Mouse (Mus musculus) activated CD4-positive, CD25-positive, alpha-beta regulatory T cell, adult 4 months (primary cell): ENCODE data around the gene Esrrg. TPM values are rescaled to one million over a fixed set of nuclear protein-coding genes. Genes with fewer than 3 reads are reported as not detected.

Experiments
- ATAC-seq: one replicate; pipeline ENCODE4 v1.8.0; 2017
- polyA plus RNA-seq, 2 experiments: library from polyadenylated mRNA; unstranded; fragments of 100-300 nt; shearing (Covaris generic); gene quantifications; one replicate each; pipeline ENCODE4 v1.2.1; 2017

Gene Esrrg
- polyA plus RNA-seq, 2 experiments from 2014 or later = not detected

DNA sequence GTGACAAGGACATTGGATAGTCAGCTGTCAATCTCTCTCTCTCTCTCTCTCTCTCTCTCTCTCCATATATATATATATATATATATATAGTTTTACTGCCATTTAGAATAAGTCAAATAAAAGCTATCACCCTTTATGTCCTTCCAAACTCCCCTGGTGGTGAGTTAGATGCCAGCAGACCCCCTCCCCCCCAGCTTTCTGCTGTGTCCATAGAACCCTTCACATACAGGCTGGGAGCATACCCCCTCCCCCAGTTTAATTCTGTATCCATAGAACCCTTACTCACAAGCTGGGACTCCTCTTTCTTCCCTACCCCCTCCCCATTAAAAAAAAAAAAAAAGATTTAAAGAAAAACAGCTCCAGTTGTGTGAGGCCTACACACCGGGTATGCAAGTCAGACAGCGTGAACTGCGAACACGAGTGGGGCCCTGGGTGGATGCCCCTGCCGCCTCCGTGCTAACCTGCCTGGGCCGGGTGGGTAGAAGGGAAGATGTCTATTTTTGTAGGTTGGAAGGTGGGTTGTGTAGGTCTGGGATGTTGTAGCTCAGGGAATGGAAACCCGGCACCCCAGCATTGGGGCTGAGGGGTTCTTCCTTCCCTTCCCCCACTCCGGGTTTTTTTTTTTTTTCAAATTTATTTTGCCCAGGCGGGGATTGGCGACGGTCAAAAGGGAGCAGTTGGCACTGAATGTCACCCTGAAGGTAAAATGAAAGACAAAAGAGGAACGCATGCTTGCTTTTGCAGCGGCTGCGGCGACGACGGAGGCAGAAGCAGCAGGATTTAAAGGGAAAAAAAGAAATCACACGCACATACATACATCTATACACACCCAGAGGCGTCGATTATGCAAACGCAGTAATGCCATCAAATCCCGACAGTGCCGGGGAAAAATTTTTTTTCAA is 42.4 kb downstream of the Esrrg start:
- no peak for ATAC-seq

DNA sequence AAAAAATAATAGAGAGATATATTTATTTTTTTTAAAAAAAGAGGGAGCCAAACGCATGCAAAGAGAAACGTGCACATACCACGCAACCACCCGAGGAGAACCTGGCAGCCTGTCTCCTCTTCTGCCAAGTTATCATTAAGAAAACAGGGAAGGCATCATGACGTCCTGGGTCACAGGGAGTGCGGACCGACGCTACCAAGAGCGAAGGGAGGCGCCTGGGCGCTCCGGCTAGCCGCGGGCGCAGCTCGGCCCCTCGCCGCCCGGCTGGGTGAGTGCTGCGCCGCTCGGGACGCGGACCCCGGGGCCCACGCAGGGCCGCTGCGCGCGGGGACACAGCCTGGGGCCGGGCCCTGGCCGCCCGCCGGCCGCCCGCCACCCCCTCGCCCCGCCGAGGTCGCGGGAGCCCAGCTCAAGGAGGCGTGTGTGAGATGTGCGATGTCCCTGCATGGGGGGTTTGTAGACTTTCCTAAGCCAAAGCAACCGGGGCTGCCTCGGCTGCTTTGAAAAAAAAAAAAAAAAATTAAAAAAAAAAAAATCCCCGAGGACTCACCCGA is 43.2 kb downstream of the Esrrg start:
- ATAC-seq = no peak

DNA sequence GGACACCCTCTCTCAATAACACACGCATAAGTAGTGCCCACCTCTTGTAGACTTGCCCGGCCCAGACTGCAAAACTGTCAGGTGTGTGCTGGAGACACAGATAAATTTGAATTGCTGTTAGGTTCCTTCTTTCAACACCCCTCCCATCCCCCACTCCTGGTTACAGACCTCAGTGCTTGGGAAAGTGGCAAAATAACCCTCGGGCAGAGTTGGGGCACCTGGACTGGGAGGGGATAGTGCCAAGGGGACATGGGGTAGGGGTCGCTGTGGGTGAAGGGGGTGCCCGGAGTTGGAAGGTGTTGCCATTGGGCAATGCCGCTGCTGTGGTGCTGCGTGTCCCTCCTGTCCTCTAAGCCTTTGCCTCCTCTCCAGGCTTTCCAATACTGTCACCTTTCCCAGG is 43.9 kb downstream of the Esrrg start:
- no peak for ATAC-seq

DNA sequence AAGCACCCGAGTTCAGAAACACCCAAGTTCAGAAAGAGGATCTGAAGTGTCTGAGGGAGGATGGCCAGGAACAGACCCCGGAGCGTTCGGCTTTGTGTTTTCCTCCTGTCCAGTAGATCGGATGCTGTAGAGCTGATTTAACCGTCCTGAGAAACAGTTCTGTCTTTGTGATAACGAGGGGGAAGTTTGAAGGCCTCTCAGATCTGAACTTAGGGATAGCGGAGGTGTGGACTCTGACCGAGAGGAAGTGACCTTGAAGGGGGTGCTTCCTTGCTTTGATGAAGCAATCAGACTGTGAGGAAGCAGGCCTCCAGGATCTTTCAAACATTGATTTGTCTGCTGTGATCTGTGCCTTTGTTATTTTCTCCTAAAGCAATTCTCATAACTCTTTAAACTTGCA is 44.8 kb downstream of the Esrrg start:
- no peak for ATAC-seq

DNA sequence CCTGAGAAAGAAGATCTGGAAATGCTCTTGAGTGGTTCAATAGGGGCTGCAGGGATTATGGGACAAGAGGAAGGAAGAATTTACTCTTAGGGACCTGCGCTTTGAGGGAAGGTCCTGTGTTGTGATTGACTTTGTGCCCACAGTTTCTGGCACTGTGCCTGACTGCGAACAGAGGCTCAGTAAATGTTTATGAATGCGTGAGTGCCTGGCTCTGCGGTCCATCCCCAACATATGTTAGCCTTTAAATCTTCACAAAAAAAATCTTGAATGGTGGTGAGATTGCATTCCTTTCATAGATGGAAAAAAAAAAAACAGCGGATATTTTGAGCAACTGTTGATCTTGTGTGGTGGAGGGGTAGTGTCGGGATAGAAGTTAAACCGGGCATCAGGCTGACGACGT is 52.4 kb downstream of the Esrrg start:
- no peak for ATAC-seq

DNA sequence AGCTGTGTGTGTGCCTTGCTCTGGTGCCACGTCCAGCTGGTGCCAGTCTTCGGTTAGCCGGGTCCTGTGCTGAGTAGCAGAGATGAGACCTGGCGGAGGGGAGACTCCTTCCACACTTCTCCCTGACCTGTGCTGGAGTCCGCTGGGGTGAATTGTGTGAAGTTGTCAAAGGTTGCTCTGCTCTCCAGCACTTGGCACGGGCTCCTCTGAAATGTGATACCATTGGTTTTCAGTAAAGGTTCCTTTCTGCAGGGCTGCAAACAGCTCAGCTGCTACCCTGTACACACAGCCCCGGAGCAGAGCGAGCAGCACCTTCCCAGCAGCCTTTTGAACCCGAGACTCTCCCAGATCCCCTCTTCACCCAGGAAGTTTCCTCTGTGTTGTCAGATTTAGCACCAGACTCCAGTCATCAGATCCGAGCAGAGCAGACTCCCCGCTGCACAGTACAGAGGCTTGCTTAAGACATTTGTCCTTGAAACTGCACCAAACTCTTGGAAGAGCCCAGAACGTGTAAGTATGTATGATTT is 53.6 kb downstream of the Esrrg start:
- ATAC-seq = no peak

DNA sequence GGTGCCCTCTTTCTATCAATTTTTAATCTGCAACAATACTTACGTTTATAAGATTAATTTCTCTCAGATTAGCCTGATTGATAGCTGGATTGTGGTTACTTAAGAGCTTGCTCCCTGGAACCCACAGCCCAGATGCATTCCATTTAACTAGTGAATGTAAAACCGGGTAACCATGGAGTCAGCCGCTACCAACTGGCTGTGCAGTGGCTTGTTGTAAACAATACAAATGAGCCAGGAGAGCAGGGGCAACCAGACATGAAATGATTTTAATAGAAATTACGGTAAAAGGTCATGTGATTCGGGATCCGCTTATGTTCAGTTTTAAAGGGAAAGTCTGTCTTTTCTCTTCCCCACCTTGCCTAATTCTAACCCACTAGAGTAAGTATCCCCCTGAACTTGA is 54.8 kb downstream of the Esrrg start:
- ATAC-seq = no peak

DNA sequence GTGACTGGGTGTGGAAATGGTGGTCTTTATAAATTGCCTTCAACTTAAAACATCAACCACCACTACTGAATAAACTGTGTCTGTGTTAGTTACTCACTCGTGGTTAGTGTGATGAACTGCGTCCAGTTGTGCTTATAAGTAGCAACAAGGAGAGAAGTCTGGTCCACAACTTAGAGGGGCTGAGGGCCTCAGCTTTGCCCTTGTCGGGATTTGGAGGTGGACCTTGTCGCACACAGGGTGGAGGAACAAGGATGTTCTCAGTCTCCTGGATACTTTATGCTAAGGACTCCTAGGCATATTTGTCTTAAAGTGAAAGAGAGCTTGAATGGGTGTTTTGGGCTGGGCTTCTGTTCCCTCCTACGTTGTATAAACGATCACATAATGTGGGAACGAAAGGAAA is 55.7 kb downstream of the Esrrg start:
- ATAC-seq = no peak

DNA sequence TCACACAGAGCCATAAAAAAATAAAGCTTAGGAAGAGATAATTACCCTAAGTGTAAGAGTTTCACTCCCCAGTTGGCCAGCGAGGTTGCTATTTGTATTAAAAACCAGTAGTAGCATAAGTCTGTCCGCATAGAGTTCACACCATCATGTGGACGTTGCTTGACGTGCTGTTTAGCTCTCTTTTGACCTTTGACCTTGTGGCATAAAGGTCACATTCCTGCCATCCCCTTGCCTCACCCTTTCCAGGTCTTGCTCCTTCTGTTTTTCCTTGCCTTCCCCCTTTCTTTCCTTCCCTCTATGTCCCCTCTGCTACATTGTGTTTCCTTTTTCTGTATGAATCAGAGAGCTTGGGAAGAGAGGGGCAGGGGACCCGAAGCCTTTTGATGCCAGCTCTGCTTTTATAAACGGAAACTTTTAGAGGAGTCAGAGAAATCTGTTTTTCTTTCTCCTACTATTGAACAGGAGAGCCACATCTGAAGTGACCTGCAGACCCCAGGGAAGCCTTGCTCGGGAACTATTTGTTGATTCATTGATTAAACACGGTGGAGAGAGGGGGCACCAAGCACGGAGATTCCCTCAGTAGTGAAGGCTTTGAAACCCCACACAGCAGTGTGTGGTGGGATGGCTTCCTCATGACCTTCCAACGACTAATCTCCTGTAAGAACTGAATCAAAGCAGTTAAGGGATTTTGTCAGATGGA is 57.5 kb downstream of the Esrrg start:
- ATAC-seq = no peak

DNA sequence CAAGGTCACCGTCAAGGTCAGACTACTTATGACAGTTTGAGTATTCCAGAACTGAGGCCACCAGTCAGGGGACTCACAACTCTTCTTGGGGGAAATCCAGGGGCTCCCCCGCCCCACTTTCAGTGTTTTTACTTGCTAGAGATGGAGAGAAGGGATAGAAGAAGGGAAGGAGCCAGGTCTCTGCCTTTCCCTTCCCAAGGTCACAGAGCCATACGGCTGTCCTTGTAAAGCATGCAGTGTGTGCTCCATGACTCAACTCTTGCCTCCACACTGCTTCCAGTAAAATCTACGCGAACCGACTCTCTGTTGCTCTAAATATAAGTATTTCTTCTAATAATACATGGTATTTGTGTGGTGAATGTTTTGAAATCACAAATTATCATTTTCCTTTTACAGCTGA is 61.2 kb downstream of the Esrrg start:
- no peak for ATAC-seq

DNA sequence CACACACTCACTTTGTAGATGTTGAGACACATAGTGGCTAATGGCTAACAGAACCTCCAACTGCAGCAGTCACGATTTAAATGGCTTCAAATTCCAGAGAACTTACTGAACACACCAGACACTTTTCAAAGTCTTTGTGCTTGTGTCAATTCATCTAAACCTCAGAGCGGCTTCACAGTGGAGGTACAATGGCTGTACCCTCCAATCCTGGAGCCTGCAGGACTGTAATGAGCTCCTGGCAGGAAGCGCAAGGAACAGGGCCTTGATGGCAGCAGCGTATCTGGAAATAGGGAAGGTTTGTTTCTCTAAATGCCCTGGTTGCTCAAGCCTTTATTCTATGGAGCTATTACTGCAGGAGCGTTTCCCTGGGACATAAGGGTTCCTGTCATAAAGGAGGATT is 63.9 kb downstream of the Esrrg start:
- no peak for ATAC-seq

DNA sequence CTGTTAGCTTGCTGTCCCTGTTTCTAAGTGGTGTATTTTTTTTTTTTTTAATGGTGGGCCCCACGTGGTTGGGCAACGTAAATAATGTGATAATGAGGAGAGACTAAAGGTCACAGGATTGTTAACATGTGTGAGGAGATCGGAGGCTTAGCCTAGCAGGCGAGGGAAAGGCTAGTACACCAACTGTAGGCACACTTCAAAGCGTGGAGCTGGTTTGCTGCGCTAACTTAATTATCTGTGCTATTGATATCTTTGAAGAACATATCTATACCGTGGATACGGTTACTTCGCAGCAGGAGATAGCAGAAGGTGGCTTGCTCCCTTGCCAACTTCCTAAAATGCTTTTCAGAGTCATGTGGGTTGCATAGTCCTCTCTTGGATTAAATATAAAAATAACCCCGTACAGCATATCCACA is 66.2 kb downstream of the Esrrg start:
- no peak for ATAC-seq

DNA sequence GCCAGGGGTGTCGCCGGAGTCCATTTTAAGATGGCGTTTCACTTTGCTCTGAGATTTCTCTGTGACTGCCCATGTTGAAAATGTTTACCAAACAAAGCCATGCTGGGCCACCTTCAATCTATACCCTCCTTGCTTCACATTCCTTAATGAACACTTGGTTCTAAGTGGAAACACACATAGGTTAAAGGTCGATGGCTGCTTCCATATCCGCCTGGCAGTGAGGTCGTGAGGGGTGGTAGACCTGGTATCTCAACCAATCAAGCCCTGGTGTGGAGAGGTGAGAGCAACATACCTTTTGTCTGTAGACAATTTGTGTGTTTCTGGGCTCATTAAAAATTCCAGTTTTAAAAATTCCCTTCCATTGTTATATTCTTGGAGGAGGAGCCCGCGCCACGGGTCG is 68.0 kb downstream of the Esrrg start:
- no peak for ATAC-seq

DNA sequence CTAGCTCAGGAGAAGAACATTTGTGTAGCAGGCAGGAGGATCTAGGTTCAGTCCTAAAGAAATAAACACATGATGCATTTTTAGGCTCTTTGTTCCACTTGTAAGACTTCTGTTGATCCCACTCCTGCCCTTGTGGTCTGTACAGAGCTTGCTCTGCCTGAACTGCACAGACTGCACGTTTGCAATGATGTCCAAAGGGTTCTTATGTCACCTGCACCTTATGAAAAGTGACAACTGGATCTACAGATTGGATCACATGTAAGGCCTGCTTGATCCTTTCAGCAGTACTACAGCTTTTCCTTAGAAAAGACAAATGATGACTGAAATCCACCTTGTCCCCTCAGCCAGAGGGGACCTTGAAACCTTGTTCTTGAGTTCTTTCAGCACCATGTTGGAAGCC is 70.7 kb downstream of the Esrrg start:
- no peak for ATAC-seq

DNA sequence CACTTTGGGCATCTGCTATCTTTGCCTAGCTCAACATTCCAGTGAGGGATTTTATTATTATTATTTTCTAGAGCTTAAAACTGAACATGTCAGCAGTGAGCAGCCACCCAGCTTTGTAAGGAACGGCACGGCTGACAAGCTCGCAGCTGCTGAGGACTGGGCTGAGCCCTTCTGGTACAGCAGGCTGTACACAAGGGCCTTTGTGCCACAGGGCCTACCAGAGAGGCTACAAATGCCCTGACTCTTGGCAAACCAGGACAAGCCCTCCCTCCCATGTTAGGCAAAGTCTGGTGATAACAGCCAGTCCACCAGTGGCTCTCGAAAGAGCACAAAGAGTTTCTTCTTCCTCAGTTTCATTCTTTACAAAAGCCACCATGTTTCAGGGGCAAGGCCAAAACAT is 75.9 kb downstream of the Esrrg start:
- no peak for ATAC-seq

DNA sequence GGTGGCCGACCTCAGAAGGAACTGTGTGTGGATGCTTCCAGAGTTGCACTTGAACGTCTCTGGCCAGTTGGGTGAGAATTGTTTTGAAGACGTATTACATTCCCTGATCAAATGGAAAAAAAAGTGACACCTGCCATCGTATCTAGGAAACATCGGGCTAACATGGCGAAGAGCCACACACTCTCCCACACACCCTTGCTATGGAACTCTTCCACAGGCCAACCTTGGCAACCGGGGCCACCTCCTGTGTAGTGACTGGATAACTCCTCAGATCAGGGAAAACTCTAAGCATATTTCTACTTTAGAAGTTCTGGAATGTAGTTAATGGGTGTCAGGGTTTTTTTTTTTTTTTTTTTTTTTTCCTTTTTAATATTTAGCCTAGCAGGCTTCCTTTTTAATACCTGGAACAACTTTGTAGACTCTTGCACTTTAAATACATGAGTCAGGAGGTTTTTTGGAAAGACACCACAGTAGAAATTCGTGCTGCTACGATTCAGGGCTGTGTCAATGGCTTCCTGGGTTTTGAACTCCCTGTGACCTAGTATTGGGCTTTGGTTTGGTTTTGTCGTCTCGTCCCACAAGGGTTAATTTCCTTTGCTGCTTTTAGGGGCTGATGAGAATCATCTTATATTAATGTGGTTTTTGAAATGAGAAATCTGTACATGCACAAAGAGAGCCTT is 83.4 kb downstream of the Esrrg start:
- ATAC-seq = no peak

DNA sequence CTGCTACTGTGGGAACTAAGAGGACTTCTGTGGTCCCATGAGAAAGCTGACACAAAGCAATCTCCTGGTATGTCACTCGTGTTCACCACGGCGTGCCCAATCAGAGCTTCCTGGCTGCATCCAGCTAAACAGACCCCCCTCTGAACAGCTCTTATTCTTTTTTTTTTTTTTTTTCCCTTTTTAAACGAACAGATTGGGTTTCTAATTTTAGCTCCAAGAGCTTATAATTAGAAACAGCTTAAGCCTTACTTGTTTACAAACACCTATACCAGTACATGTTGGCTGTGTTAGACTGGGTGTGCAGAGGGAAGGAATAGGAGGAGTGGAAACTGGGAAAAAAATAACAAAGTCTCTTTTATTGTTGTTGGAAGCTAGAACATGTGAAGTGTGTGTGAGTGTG is 86.3 kb downstream of the Esrrg start:
- no peak for ATAC-seq

DNA sequence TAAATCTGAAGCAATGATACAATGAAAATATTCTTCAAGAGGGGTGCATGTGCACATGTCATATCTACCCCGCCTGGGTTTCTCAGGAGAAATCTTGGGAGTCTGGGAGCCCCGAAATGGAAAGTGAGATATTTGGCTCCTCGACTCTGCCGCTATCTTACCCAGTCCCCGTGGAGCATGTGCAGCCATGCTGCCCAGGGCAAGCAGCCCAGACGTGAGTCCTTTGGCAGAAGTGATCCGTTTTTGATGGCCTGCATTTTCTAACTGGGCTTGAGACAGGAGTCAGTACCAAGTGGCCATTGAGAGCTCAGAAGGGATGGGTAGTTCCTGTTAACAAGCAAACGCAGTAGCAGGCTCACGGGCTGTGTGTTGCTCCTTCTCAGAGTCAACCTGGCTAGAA is 89.6 kb downstream of the Esrrg start:
- ATAC-seq = no peak

DNA sequence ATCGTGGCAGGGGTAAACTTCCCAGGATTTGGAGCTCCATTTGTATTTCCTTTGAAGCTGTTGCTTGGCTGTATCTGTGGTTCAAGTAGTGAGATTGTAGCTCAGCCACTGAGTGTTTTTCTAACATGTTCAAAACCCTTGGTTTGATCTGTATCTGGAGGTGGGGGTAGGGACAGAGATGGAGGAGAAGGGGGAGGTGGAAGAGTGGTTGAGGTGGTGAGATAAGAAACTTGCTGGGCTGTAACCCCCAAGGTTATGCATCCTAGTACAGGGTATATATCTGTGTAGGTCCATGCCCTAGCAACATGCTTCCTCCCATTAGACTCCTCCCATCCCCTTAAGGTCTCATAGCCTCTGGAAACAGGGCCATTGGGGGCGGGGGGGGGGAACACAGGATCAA is 92.4 kb downstream of the Esrrg start:
- ATAC-seq = no peak

DNA sequence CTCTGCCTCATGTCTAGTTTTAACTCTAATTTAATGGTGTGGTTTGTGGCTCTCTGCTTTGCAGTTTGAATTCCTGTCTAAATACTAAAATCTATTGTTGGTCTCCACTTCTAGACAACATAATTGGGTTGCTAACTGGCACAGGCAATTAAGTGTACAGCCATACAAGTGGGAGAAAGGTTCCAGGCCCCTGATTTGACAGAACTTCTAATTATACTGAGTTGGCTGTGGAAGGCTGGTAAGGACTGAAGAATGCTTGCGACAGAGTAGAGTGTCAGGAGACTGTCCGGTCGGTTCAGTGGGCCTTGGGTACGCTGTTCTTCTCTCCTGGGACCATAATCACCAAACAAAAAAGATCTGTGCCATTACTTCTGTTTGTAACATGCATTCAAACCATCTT is 96.3 kb downstream of the Esrrg start:
- ATAC-seq = no peak

DNA sequence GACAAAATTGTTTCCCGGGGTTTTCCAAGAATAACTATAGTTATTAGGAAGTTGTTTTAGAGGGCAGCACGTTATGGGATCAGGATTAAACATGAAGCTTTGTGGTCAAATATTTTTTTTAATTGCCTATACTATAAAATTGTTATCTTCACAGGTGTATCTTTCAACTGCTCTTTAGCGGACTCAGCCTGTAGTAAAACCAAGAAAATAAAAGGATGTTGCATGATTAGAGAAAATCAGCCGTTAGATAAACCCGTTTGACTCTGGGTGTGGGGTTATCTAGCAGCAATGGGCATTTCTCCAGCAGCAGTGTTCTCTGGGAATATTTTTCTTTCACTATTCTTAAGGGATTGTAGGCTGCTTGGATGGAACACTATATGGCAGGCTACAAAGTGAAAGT is 96.8 kb downstream of the Esrrg start:
- ATAC-seq = no peak

DNA sequence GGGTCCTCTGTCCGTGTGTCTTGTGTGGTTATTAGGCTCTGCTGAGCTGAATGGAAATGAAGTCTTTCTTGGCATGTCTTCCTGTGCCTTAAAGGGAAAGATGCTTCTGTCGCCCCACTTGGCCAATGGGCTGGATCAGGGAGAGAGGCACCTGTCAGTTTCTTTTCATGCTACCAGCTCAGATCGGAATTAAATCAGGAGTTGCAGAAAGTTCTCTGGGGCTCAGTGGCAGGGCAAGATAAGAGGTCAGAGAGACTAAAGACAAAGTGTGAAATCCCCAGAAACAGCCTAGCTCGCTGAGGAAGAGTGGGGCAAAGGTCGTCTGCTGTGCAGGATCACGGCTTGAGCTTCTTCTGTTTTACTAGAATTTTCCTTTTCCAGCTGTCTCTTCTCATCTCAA is 97.5 kb downstream of the Esrrg start:
- no peak for ATAC-seq

DNA sequence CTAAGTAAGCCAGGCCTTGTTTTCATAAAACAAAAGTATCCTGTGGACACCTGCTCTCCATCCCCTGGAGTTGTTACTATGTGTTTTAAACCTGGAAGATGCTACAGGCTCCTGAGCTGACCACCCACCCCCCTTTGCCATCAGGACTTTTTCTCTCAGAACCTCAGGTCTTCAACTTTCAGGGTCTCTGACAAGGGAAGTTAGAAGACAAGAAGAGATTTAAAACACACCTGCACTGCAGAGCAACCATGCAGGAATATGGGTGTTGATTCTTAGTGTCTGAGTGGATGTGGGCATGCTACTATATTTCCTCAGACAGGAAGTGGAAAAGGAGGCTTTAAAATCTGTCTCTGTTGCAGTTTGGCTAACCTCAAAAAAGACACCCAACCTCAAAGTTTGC is 98.6 kb downstream of the Esrrg start:
- ATAC-seq = no peak
